Mouse (Mus musculus) frontal cortex, postnatal 10 days (tissue): ENCODE results near the gene Hba-a1.
"Not testable (repeated sequence)": the region's sequence is repeated elsewhere in the genome, so short reads cannot be mapped to it uniquely, and the experiment has no call there.

ENCODE experiments used
- DNase-seq, 2 experiments: peaks; one replicate each; pipeline ENCODE4 v3.0.0; 2022; ENCODE audit warnings: low spot score in 2 of 2, mixed read lengths in 1 of 2

Hba-a1 gene

DNA sequence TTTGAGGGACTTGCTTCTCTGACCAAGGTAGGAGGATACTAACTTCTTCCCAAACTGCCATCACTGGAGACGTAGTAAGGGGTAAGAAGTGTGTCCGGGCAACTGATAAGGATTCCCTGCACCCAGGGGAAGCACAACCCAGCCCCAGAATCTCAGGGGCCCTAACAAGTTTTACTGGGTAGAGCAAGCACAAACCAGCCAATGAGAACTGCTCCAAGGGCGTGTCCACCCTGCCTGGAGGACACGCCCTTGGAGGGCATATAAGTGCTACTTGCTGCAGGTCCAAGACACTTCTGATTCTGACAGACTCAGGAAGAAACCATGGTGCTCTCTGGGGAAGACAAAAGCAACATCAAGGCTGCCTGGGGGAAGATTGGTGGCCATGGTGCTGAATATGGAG lies 12.9 kb downstream of the Hba-a1 start, which contains the start of gene Hba-a2:
Hba-a2 (plus strand) TSS at position 287 of the 400 bp plus-strand sequence.
- not testable (repeated sequence) for DNase-seq

DNA sequence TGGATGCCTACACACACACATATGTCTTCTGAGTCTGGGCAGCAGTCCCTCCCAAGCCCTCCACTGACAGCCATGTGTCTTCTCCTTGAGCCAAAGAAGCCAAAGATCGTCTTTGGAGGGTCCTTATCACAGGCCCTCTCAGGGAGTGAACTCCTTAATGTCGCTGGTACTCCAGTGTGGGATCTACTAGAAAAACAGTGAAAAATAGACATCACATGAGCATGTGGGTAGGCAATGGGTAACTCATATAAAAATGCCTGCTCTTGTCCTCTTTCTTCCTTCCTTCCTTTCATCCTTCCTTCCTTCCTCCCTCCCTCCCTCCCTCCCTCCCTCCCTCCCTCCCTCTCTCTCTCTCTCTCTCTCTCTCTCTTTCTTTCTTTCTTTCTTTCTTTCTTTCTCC lies 14.1 kb downstream of the Hba-a1 start:
- DNase-seq, result not testable (repeated sequence)

DNA sequence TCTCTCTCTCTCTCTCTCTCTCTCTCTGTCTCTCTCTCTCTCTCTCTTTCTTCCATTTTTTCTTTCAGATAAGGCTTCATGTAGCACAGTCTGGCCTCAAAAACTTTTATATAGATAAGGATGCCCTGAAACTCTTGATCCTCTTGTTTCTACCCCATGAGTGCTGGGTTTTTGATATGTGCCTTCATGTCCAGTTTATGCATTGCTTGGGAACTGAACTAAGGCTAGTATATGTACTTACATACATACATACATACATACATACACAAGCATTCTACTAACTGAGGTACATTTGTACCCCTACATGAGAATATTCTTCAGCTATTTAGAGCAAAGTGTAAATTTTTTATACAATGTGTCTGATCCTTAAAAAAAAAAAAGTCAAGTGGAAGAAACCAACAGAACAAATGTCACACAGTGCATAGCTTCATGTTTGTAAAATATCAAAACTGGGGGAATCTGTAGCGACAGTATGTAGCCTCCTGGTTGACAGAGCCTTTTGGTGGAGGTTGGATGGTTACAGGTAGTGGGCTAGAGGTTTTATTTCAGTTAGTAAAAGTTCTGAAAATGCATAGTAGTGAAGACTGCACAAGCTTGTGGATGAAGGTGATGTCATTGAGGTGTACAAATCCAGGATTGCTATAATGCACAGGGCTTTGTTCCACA lies 14.7 kb downstream of the Hba-a1 start:
- DNase-seq, result no peak

DNA sequence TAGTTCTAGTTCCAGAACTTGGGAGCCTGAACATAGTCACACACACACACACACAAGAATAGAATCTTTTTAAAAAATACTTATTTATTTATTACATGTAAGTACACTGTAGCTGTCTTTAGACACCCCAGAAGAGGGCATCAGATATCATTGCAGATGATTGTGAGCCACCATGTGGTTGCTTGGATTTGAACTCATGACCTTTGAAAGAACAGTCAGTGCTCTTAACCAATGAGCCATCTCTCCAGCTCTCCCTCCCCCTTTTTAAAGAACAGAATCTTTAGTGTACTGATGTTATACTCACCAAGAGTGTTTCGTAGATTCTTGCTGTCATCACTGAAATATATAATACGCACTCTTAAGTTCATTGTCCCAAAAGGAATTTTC lies 15.2 kb downstream of the Hba-a1 start:
- no peak for DNase-seq

DNA sequence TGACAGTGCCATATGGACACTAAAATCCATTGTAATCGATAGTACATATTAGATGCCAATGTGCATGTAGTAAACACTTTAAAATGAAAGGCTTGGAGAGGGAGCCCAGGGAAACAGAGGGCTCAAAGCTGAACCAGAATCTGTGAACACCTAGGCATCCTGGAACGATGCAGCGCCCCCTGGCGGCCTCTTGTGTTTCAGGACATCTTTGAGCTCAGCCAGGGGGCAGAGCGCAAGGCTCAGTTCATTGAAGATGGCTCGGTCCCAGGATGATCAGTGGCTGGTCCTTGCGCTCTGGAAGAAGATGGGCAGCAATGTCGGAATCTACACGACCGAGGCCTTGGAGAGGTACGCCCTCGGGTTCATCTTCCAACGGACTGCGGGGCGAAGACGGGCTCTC lies 16.6 kb downstream of the Hba-a1 start, which contains the start of gene Hbq1a:
Hbq1a (plus strand) TSS at position 205 of the 400 bp plus-strand sequence.
- peak; percentile 32 to 45 for DNase-seq

DNA sequence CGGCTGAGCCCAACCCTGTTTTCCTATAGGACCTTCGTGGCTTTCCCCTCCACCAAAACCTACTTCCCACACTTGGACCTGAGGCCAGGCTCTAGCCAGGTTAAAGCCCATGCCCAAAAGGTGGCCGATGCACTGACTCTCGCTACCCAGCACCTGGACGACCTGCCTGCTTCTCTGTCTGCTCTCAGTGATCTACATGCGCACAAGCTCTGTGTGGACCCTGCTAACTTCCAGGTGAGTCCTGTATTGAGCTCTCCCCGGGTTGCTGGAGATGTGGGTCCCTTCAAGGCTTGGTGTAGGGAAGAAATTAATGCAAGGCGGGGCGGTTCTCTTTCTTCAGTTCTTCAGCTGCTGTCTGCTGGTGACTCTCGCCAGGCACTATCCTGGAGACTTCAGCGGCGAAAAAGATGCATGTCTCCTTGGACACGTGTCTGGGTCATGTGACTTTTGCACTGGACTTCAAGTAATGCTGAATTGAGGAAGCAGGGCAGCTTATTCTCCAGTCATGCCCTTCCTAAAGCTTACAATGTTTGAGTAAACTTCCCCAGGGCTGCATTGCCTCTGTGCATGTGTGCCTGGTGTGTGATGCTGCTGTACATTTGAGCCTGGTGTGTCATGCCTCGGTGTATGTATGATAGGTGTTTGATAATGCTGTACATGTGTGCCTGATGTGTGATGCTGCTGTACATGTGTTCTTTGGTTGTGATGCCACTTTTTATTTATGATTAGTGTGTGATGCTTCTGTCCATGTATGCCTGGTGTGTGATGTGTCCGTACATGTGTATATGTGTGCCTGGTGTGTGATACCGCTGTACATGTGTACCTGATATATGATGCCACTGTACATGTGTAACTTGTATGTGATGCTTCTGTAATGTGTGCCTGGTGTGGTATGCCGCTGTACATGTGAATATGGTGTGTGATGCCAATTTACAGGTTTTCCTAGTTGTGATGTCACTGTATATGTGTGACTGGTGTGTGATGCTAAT lies 17.3 kb downstream of the Hba-a1 start:
- no peak for DNase-seq

DNA sequence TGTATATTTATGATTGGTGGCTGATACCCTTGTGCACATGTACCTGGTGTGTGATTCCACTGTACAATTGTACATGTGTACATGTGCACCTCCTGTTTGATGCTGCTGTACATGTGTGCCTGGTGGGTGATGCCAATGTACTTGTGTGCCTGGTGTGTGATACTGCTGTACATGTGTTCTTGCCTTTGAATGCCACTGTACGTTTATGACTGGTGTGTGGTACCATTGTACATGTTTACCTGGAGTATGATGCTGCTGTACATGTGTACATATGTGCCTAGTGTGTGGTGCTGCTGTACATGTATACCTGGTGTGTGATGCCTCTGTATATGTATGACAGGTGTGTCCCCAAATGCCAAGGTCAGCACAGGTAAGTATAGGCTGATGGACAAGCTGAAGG lies 18.2 kb downstream of the Hba-a1 start:
- DNase-seq, result no peak

DNA sequence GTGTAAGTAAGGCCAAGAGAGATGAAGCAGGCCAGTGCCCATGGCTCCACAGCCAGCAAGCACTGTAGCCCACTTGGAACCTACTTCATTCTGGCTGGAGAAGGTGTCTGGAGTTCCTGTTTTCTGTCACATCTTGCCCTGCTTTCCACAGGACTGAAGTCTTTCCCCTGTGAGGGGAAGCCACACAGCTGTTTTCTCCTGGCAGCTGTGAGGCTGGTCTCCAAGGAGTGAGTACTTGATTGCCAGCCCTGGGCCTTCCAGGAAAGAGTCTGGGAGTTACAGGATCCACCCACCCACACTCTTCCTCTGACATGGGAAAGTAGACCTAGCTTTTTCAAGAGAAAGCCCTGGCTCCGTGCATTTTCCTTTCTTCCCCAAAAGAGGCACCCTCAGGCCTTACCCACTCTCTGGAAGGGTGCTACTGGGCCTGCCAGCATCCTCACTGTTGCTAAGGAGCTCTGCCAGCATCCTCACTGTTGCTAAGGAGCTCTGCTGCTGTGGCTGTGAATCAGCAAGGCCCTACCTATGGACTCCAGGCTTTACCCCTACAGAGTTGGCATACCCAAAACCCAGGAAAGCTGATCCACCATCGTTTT lies 19.6 kb downstream of the Hba-a1 start:
- DNase-seq, result peak in 1 of 2 experiments; percentile 22

DNA sequence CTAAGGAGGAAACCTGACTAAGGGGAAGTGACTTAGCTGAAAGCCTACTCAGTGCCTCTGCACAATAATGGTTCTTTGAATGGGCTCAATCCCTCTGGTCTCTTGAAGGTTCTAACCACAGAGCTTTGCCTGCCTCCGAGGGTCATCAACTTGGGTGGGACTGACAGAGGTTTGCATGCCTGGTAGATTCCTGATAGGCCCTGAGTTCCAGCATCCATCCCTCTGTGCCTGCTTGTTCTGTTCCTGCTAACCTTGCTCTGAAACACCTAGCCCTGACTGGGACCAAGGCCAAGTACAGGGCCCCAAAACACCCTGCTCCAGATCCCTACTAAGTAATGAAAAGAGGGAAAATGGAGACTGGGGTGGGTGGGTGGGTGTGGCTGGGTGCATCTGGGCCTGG lies 20.1 kb downstream of the Hba-a1 start:
- DNase-seq, result no peak

DNA sequence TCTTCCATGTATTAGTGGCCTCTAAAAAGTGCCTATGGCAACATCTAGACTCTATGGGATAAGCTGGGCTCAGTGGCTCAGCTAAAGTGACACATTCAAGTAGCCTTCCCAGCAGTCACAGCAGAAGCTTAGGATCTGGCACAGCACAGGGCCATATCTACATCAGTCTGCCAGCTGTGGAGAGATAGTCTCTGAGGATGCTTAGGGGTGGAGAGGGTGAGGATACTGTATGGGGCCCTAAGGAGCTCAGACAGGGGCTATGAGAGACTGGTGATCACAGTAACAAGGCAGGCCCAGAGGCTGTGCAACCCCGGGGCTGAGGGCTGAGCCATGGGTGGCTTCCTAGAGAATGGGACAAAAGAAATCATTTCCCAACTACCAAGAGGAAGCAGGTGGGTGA lies 23.7 kb downstream of the Hba-a1 start:
- no peak for DNase-seq

DNA sequence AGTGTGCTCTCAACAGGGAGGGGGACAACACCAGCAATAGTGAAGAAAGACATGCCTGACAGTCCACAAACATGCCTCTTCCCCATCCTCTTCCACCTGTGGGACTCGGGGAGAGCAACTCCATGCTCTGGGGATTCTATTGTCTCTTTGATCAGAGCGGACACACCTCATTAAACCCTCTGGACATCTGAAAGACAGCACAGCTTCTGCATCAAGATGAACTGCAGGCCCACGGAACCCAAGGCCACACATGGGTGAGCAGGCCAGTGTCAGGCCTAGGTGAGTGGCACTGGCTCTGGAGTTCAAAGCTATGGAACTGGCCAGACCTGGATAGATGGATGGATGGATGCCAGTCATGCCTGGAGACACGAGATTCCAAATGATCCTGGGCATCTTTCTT lies 26.1 kb downstream of the Hba-a1 start:
- no peak for DNase-seq

DNA sequence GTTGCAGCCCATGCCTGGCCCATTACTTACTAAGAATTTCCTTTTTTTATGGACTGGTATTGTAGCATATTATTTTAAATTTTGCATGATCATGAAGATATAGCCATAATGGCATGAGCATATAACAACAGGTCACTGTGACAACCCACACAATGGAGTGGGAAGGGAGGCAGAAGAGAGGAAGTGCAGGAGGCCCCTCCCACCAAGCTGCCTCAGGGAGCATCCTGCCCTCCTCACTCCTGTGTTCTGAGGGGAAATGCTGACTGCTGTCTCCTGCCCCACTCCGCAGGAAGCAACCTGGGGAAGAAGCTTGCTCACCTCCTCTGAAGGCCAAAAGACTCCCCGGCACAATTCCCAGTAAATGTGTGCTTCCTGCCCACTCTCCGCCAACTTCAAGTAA lies 26.6 kb downstream of the Hba-a1 start:
- DNase-seq, result no peak

DNA sequence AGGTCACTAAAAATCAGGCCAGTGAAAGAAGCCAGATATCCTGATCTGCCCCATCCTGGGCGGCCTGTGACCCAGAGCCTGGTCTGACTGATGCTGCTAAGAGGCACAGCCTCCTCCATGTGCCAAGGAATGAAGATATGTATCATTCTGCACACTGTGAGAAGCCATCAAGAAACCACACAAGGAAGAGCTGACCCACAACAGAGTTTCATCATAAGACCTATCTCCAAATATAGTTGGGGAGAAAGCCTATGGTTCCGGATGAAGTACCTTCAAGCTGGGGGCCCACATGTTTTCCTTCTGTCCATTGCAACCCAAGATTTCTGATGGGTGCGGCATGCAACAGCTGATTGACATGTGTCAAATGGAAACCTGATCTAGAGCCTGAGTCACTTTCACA lies 32.7 kb downstream of the Hba-a1 start:
- no peak for DNase-seq

DNA sequence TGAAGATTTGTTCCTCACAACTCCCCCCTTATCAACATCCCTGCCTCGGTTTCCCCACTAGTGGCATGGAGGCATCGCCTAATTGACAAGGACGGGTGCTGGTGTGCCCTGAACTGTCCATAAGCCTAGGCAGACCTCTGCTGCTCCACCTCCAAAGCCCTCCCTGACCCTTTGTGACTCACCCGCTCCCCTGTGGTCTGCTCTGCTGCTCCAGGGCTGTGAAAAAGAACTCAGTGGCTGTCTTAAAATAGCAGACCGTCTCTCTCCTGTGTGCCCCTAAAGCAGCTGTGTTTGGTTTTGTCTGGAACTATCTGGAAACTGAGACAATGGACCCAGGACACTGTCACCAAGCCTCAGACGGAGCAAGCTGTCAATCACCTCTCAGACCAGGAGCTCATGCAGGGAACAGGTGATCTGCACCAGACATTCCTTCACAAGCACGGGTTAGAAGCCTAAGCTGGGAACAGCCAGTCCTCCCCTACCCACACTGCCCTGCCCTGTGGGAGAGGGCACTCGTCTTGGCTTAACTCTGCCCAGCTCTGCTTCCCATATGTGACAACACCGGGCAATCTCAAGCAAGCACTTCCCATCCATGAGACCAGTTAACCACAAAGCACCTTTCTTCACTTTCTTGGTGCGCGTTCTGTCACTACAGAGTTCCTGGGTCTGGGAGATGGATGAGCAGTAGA lies 37.3 kb downstream of the Hba-a1 start:
- no peak for DNase-seq

DNA sequence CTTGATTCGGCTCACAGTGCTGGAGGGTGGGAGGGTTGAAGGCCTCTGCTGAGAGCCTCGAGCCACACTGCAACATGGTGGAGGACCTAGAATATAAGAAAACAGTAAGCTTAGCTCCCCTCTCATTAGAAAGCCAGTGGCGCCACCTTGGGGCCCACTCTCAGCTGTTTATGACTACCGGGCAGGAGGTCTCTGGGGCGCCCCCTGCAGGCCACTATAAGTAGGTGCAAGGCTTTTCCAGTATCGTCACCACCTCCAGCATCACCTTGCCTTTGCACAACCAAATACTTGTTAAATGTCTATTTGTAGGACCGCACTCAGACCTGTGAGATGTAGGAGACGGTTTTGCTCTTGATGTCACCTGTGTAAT lies 37.9 kb downstream of the Hba-a1 start:
- DNase-seq, result peak in 1 of 2 experiments; percentile 45

DNA sequence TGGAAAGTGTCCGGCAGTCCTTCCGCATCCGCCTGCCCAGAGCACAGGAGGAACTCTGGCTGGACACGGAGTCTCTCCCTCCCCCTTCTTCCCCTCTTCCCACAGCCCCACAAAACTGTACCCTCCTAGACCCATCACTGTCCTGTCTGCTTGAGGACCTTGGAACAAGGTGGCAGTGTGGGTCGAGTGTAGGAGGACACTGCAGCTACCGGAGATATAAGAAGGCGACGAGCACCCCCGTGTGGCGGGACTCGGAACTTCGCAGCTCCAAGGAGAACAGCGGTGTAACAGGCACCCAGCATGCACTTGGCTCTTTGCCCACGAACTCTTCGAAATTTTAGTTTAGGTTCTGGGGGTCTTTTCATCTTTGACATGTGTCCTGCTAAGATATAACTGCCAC lies 41.3 kb downstream of the Hba-a1 start:
- peak; percentile 71 to 80 for DNase-seq

DNA sequence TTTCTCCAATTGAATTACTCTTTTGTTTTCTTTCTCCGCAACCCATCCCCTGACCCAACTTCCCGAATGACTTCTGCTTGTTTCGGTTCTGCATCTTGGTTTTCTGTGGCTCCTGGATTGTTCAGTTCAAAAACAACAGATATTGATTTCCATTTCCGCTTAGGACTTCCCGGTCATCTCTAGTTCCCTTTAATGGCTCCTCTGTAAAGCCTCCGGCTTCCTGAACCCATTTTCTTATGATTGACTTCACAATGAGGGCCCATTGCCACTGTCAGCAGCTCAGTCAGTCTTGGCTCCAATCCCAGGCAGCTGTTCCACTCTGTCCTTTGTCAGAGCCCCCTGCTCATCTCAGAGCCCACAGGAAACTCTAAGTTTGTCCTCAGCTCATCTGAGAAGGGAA lies 47.8 kb downstream of the Hba-a1 start:
- no peak for DNase-seq

DNA sequence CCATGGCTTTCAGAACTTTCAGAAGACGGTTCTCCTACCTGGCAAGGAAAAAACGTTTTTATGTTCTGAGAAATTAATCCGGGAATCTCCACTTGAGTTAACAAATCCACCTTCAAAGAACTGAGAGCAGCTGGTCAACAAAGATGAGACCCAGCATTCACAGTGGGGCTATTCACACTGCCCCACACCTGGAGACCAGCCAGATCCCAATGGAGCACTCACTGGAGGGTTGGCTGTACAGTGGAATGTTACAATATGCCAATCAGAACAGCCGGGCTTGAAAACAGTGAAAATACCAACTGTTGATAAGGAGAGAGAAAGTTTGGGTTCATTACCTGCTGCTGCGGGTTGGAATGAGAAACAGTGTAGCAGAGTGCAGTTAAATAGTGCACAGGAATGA lies 48.5 kb downstream of the Hba-a1 start:
- no peak for DNase-seq

DNA sequence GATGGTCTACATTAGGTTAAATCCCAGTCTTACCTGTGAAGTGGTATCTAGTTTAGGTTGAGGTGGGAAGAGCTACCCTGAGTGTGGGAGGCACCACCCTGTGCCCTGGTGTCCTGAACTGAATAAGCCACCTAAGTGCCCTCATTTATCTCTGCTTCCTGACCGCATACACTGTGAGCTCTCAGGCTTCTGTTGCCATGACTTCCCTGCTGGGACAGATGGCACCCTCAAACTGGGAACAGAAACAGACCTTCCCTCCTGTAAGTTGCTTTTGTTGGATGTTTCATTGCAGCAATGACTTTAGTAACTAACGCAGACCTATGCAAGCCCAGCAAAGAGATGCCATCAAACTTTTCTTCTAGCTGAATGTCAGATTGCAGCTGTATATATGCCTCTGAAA lies 49.9 kb downstream of the Hba-a1 start:
- no peak for DNase-seq
